Mouse (Mus musculus) forebrain, postnatal 0 days (tissue): ENCODE data around the gene Anks4b. TPM values are rescaled to one million over a fixed set of nuclear protein-coding genes. Genes with fewer than 3 reads are reported as not detected.

Experiments
- ATAC-seq: fragments of 200-750 bp; cut with Nextera tagmentation; 2 replicates; pipeline ENCODE4 v1.8.0; 2017; ENCODE audit warnings: mild to moderate bottlenecking, moderate library complexity
- DNase-seq: peaks from one replicate; pipeline ENCODE4 v3.0.0-alpha.2; 2015
- H3K27ac ChIP-seq: fragments of 300-500 bp; sonication (generic); 2 replicates; pipeline ENCODE4 v1.5.1; 2014; ENCODE audit warnings: low read depth, mild to moderate bottlenecking, antibody characterized with exemption, low read length, moderate library complexity, mixed read lengths
- H3K27me3 ChIP-seq: fragments of 300-500 bp; sonication (generic); 2 replicates; pipeline ENCODE4 v1.6.1; 2014; ENCODE audit warnings: mild to moderate bottlenecking, low read length, mixed read lengths; ENCODE audit not compliant: insufficient read depth
- H3K36me3 ChIP-seq: fragments of 300-500 bp; sonication (generic); 2 replicates; pipeline ENCODE4 v1.6.1; 2014; ENCODE audit warnings: mild to moderate bottlenecking, moderate library complexity; ENCODE audit not compliant: insufficient read depth
- H3K4me1 ChIP-seq: fragments of 300-500 bp; sonication (generic); 2 replicates; pipeline ENCODE4 v1.6.1; 2014; ENCODE audit warnings: antibody characterized with exemption; ENCODE audit not compliant: insufficient read depth
- H3K4me2 ChIP-seq: fragments of 300-500 bp; sonication (generic); 2 replicates; pipeline ENCODE4 v1.6.1; 2014; ENCODE audit warnings: low read depth, mild to moderate bottlenecking, moderate library complexity
- H3K4me3 ChIP-seq: fragments of 300-500 bp; sonication (generic); 2 replicates; pipeline ENCODE4 v1.5.1; 2014; ENCODE audit warnings: low read depth, low read length, mixed read lengths
- H3K9ac ChIP-seq: fragments of 300-500 bp; sonication (generic); 2 replicates; pipeline ENCODE4 v1.6.1; 2014; ENCODE audit warnings: mild to moderate bottlenecking
- H3K9me3 ChIP-seq: fragments of 300-500 bp; sonication (generic); 2 replicates; pipeline ENCODE4 v1.6.1; 2016; ENCODE audit warnings: low read length
- CTCF ChIP-seq: sonication (generic); IDR thresholded peaks from 2 replicates; pipeline ENCODE4 v1.5.1; 2016; ENCODE audit warnings: antibody characterized with exemption, control low read depth, low read depth
- WGBS: fragments of 180-500 bp; shearing (Covaris S2); extraction: QIAGEN DNeasy Blood & Tissue Kit; methylation state at CpG from one replicate; pipeline ENCODE4 v1.1.7; 2014; 5-methylcytosine and 5-hydroxymethylcytosine counted together
- polyA plus RNA-seq: library from polyadenylated mRNA; unstranded; fragments of >200 nt; fragmentation: Nextera tagmentation; extraction: Ambion mirVana; gene quantifications from 2 replicates; pipeline ENCODE4 v1.2.1, GENCODE M21; 2015
- total RNA-seq: library from RNA; depleted of rRNA; stranded (reverse); fragments of >200 nt; gene quantifications from 2 replicates; pipeline ENCODE4 v1.2.3, GENCODE M21; 2014; rRNA removed

Anks4b gene
- total and polyA plus RNA-seq, 2 experiments from 2014 or later, result 0.04 TPM; not detected in 1

DNA sequence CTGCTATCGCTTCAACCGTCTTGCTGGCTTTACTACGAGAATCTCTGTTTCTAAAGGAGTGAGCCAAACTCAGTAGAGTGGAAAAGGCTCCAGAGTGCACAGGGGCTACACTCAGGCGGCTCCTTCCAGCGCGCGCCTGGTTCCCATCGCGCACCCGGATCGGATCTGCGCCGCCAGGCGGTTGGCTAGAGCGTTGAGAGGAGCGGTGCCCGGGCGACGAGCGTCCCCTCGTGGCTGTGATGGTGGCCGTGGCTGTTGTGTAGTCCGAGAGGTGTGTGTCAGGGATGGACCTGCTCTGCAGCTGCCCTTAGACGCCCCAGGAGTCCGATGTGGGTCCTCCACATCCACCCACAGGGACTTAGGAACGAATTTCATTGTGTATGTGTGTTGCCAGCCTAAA lies 30.1 kb downstream of the Anks4b start, which contains the start of gene Abca14:
Abca14 (plus strand) TSS at position 173 of the 400 bp plus-strand sequence.
- no peaks in the 10 kb centered on the region for H3K9me3 ChIP-seq
- no peaks in the 10 kb centered on the region for H3K36me3 ChIP-seq
- peak; percentile 80 for ATAC-seq
- peak within 1 kb of the TSS; percentile 23 for H3K4me2 ChIP-seq
- H3K4me1 ChIP-seq, result 0 out of 2 replicates have a peak, but pooled peaks cover 5% of the 10 kb centered on the region
- DNase-seq, result peak; percentile 84
- no peak within 1 kb of the TSS for H3K27ac ChIP-seq
- H3K4me3 ChIP-seq, result 0 out of 2 replicates have a peak within 1 kb of the TSS, but pooled peaks have one; percentile 5
- H3K27me3 ChIP-seq, result peaks cover 28% of the 10 kb centered on the region
- WGBS, result 6% methylated on average over 26 of the region's 26 CpGs
- no peak within 1 kb of the TSS for H3K9ac ChIP-seq
- TF ChIP-seq CTCF, result peak; percentile 99

DNA sequence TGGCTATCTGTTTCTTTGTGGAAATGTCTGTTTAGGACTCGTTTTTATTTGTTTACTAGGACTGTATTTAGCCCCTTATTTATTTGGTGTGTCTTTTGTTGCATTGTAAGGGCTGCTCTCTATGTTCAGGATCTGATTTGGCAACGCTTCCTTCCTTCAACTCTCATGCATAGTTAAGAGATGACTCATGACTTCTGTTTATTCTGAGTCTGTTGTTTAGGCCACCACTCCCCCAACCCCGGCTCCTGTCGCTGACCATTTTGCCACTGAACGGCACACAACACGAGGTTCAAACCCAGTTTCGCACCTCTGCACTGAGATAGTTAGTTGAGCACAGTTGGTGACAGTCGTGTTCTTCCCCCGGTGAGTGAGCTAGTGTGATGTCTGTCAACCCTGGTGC lies 32.3 kb downstream of the Anks4b start:
- H3K4me3 ChIP-seq, result no peak overlapping the region
- ATAC-seq, result no peak

DNA sequence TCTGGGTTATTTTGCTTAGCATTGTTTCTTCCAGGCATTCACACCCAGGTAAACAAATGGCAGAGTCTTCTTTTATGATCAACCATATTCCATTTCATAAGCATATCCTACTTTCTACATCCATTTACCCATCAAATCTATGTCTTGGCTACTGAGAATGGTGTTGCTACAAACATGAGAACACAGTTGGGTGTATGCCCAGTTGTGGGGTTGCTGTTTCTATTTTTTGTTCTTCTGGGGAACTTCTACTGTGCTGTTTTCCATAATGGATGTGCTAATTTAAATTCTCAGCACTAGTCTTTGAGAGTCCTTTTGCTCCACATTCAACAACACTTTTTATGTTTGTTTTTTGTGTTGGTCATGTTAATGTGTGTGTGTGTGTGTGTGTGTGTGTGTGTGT lies 54.9 kb downstream of the Anks4b start:
- no peak overlapping the region for H3K27ac ChIP-seq
- no peaks in the 10 kb centered on the region for H3K36me3 ChIP-seq
- no peak overlapping the region for H3K4me2 ChIP-seq
- DNase-seq, result peak; percentile 56
- no peaks in the 10 kb centered on the region for H3K27me3 ChIP-seq
- H3K9ac ChIP-seq, result no peak overlapping the region
- no peak overlapping the region for H3K4me3 ChIP-seq
- TF ChIP-seq CTCF, result no peak
- ATAC-seq, result peak; percentile 25; the same call in 1 of the 2 replicates
- H3K4me1 ChIP-seq, result no peaks in the 10 kb centered on the region
- no peaks in the 10 kb centered on the region for H3K9me3 ChIP-seq

More for the DNA sequence above, 32.3 kb downstream of the Anks4b start:
- Histone ChIP-seq H3K4me2 (no peak overlapping the region), H3K27me3 (peaks cover 14% of the 10 kb centered on the region), H3K36me3 (no peaks in the 10 kb centered on the region), H3K9me3 (no peaks in the 10 kb centered on the region), H3K9ac (no peak overlapping the region), H3K27ac (no peak overlapping the region), H3K4me1 (0 out of 2 replicates have a peak, but pooled peaks cover 5% of the 10 kb centered on the region)
- WGBS, result 45% methylated on average over 9 of the region's 9 CpGs
- no peak for TF ChIP-seq CTCF
- DNase-seq, result no peak

Other genes starting within 250 kb of the Anks4b start
- 0.81 and 1.5 TPM in 2 replicates for gene Dnah3, start 78.6 kb upstream of the Anks4b start, total RNA-seq
- gene Dnah3, start 78.6 kb upstream of the Anks4b start, polyA plus RNA-seq, result 0.15 and 0.25 TPM in 2 replicates
- 12.6 and 14.6 TPM in 2 replicates for gene Tmem159, start 71.5 kb upstream of the Anks4b start, total RNA-seq
- gene Tmem159, start 71.5 kb upstream of the Anks4b start, polyA plus RNA-seq, result 12.2 and 17.4 TPM in 2 replicates
- 1.5 TPM in 1 of 2 replicates, not detected in the other for gene Zp2, start 28.6 kb upstream of the Anks4b start, total RNA-seq
- 0.08 and 0.19 TPM in 2 replicates for gene Zp2, start 28.6 kb upstream of the Anks4b start, polyA plus RNA-seq
- gene Crym, start 28.3 kb downstream of the Anks4b start, total RNA-seq, result 133 and 144 TPM in 2 replicates
- 127 and 171 TPM in 2 replicates for gene Crym, start 28.3 kb downstream of the Anks4b start, polyA plus RNA-seq
- 0.24 TPM in 1 of 2 replicates, not detected in the other for gene Abca14, start 30.1 kb downstream of the Anks4b start, total RNA-seq
- gene Abca14, start 30.1 kb downstream of the Anks4b start, polyA plus RNA-seq, result not detected in 2 replicates
- gene Abca15, start 154.8 kb downstream of the Anks4b start, total RNA-seq, result not detected in 2 replicates
- gene Abca15, start 154.8 kb downstream of the Anks4b start, polyA plus RNA-seq, result not detected in 2 replicates
- gene Abca16, start 235.8 kb downstream of the Anks4b start, total RNA-seq, result not detected in 2 replicates
- not detected in 2 replicates for gene Abca16, start 235.8 kb downstream of the Anks4b start, polyA plus RNA-seq